Comparison of ENCODE assay signal across 15 mouse cellular contexts in the genomic region with DNA sequence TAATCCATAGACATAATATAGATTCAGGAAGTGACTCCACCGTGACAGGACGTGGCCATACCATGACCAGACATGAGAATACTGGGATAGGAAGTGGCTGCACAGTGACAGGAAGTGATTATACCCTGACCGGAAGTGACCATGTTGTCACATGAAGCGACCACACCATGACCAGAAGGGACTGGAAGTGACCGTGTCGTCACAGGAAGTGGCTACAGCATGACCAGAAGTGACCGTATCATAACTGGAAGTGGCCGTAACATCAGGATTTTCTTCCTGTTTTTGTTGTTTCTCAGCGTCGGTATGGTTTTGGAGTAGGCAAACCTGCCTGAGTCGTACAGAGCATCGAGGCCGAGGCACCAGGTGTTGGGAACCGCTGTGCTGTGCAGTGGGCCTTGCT. TPM values are rescaled to one million over a fixed set of nuclear protein-coding genes. Genes with fewer than 3 reads are reported as not detected.
DNase-seq lines count a peak whose midpoint lies in the region; ATAC-seq and TF ChIP-seq lines count a peak whose summit lies in the region.
"Had no signal": no experiment of that assay in that cellular context is flagged by ENCODE, and none has a peak within 500 bp of the region (broad histone marks: within the 10 kb centered on the region; RNA-seq: fewer than 3 reads in every experiment).

No protein-coding gene starts in this region.

- H3K27me3 ChIP-seq in midbrain, postnatal 0 days (ENCODE audit: insufficient read depth, low read length) = no peaks in the 10 kb centered on the region
- no peaks in the 10 kb centered on the region for H3K27me3 ChIP-seq in midbrain, embryonic 13.5 days
- H3K27me3 ChIP-seq in stomach, postnatal 0 days (ENCODE audit: control insufficient read depth, insufficient read depth, low read length) = no peaks in the 10 kb centered on the region
- H3K27me3 ChIP-seq: liver, embryonic 12.5 days had no signal

- peak; percentile 15 for DNase-seq in heart, postnatal 4 days
- no peak for DNase-seq in heart, postnatal 25 days (ENCODE audit: low spot score)
- DNase-seq in midbrain, postnatal 0 days (ENCODE audit: low spot score) = peak; percentile 10
- peak; percentile 29 for DNase-seq in induced T-regulatory cell, adult 2 months (ENCODE audit: low read depth)
- DNase-seq in stomach, postnatal 0 days (ENCODE audit: low spot score) = peak; percentile 13
- DNase-seq in adrenal gland, postnatal 4 days (ENCODE audit: low spot score in 2 of 2) = no peak
- DNase-seq: adrenal gland, postnatal 14 days; cerebellum, postnatal 10 days; thymus, adult 2 months had no signal

- no peak overlapping the region for H3K27ac ChIP-seq in midbrain, postnatal 0 days (ENCODE audit: low read depth, low read length)
- no peak overlapping the region for H3K27ac ChIP-seq in midbrain, embryonic 13.5 days
- no peak overlapping the region for H3K27ac ChIP-seq in stomach, postnatal 0 days (replicated peaks)
- H3K27ac ChIP-seq: liver, embryonic 12.5 days had no signal

- 94% methylated on average over 14 of the region's 14 CpGs for WGBS in midbrain, postnatal 0 days
- WGBS in midbrain, embryonic 13.5 days = 97% methylated on average over 14 of the region's 14 CpGs
- 94% methylated on average over 14 of the region's 14 CpGs for WGBS in stomach, postnatal 0 days

- H3K4me2 ChIP-seq in midbrain, postnatal 0 days (ENCODE audit: low read depth, low read length, poor library complexity, severe bottlenecking) = no peak overlapping the region
- no peak overlapping the region for H3K4me2 ChIP-seq in midbrain, embryonic 13.5 days (replicated peaks)
- no peak overlapping the region for H3K4me2 ChIP-seq in stomach, postnatal 0 days (replicated peaks; ENCODE audit: low read depth)
- H3K4me2 ChIP-seq: liver, embryonic 12.5 days had no signal

- TF ChIP-seq EP300 in stomach, postnatal 0 days (optimal IDR thresholded peaks at IDR 0.05) = no peak

- no peaks in the 10 kb centered on the region for H3K9me3 ChIP-seq in midbrain, postnatal 0 days (ENCODE audit: low read length)
- no peaks in the 10 kb centered on the region for H3K9me3 ChIP-seq in midbrain, embryonic 13.5 days
- H3K9me3 ChIP-seq in stomach, postnatal 0 days (ENCODE audit: control insufficient read depth, low read length) = no peaks in the 10 kb centered on the region
- H3K9me3 ChIP-seq: liver, embryonic 12.5 days had no signal

- no peak overlapping the region for H3K9ac ChIP-seq in midbrain, postnatal 0 days (replicated peaks; ENCODE audit: low read length, poor library complexity, severe bottlenecking)
- H3K9ac ChIP-seq in midbrain, embryonic 13.5 days (replicated peaks) = no peak overlapping the region
- no peak overlapping the region for H3K9ac ChIP-seq in stomach, postnatal 0 days (ENCODE audit: low read length)
- H3K9ac ChIP-seq: liver, embryonic 12.5 days had no signal

- no peak for TF ChIP-seq CTCF in midbrain, postnatal 0 days (IDR thresholded peaks at IDR 0.05)
- no peak for TF ChIP-seq CTCF in stomach, postnatal 0 days (IDR thresholded peaks at IDR 0.05; ENCODE audit: low read depth)

- H3K36me3 ChIP-seq in midbrain, postnatal 0 days (ENCODE audit: insufficient read depth, low read length) = no peaks in the 10 kb centered on the region
- H3K36me3 ChIP-seq in midbrain, embryonic 13.5 days = no peaks in the 10 kb centered on the region
- no peaks in the 10 kb centered on the region for H3K36me3 ChIP-seq in stomach, postnatal 0 days (ENCODE audit: control insufficient read depth, insufficient read depth, low read length)

- H3K4me1 ChIP-seq in midbrain, postnatal 0 days (ENCODE audit: insufficient read depth, low read length) = no peaks in the 10 kb centered on the region
- H3K4me1 ChIP-seq in midbrain, embryonic 13.5 days (replicated peaks) = peaks cover 5% of the 10 kb centered on the region; the same call in 1 of the 2 replicates
- H3K4me1 ChIP-seq in stomach, postnatal 0 days (replicated peaks; ENCODE audit: control insufficient read depth, insufficient read depth) = no peaks in the 10 kb centered on the region

- intact Hi-C loops in heart, postnatal 25 days (cut with DNase I) = loop anchor here (5.0 to 10.0 kb wide), 2 partner anchors 245 to 312 kb away; no protein-coding TSS in a partner anchor

- ATAC-seq in midbrain, postnatal 0 days (ENCODE audit: low FRiP score) = no peak
- ATAC-seq in midbrain, embryonic 13.5 days = no peak
- ATAC-seq in stomach, postnatal 0 days (ENCODE audit: low FRiP score, low TSS enrichment) = no peak
- ATAC-seq: intestine, embryonic 16.5 days; liver, embryonic 12.5 days had no signal

- H3K4me3 ChIP-seq in midbrain, postnatal 0 days (ENCODE audit: low read depth, low read length) = no peak overlapping the region
- no peak overlapping the region for H3K4me3 ChIP-seq in midbrain, embryonic 13.5 days (replicated peaks)
- H3K4me3 ChIP-seq in stomach, postnatal 0 days (ENCODE audit: low read depth, low read length) = no peak overlapping the region
- H3K4me3 ChIP-seq: liver, embryonic 12.5 days; myocyte had no signal

RNA-seq across cellular contexts. Expression of a gene that starts 37.0 kb away (rescaled TPM):
- 100 to 1,000 TPM; 156 to 159 TPM for total RNA-seq in heart, postnatal 4 days (2021)
- 100 to 1,000 TPM; 129 to 131 TPM for total RNA-seq in heart, postnatal 25 days (2021)
- total RNA-seq in midbrain, postnatal 0 days (2014; rRNA removed) = 117 and 123 TPM in 2 replicates
- polyA plus RNA-seq in midbrain, postnatal 0 days (2015; fragmentation: Nextera tagmentation; extraction: Ambion mirVana) = 35.2 and 35.3 TPM in 2 replicates
- polyA plus RNA-seq in midbrain, embryonic 13.5 days (2015; fragmentation: Nextera tagmentation; extraction: Ambion mirVana) = 58.6 and 66.7 TPM in 2 replicates
- 22.6 and 23.8 TPM in 2 replicates for polyA plus RNA-seq in stomach, postnatal 0 days (2015; fragmentation: Nextera tagmentation; extraction: Ambion mirVana)
- total RNA-seq in adrenal gland, postnatal 4 days (2021) = 100 to 1,000 TPM; 155 to 166 TPM

RNA-seq across cellular contexts. Expression of a gene that starts 38.1 kb away (rescaled TPM):
- total RNA-seq in heart, postnatal 4 days (2021) = not detected
- not detected for total RNA-seq in heart, postnatal 25 days (2021)
- not detected in 2 replicates for total RNA-seq in midbrain, postnatal 0 days (2014; rRNA removed)
- polyA plus RNA-seq in midbrain, postnatal 0 days (2015; fragmentation: Nextera tagmentation; extraction: Ambion mirVana) = not detected in 2 replicates
- polyA plus RNA-seq in midbrain, embryonic 13.5 days (2015; fragmentation: Nextera tagmentation; extraction: Ambion mirVana) = not detected in 2 replicates
- not detected in 2 replicates for polyA plus RNA-seq in stomach, postnatal 0 days (2015; fragmentation: Nextera tagmentation; extraction: Ambion mirVana)
- total RNA-seq in adrenal gland, postnatal 4 days (2021) = not detected
- total RNA-seq: adrenal gland, postnatal 14 days; gastrocnemius, postnatal 4 days; layer of hippocampus, postnatal 14 days had no signal
- polyA plus RNA-seq: liver, embryonic 12.5 days had no signal

Comparison
In these comparisons a context has a peak if more than half of its experiments do, and no peak if none do; other contexts are left out.
1. DNase-seq: peak in heart, postnatal 4 days (single experiment), midbrain, postnatal 0 days (single experiment), induced T-regulatory cell, adult 2 months (single experiment) and stomach, postnatal 0 days (single experiment); none in heart, postnatal 25 days (single experiment) and adrenal gland, postnatal 4 days (0 of 2).